Mouse (Mus musculus): Measurements from ENCODE around the gene Anapc5. TPM values are rescaled to one million over a fixed set of nuclear protein-coding genes. Genes with fewer than 3 reads are reported as not detected.

The Anapc5 gene
- polyA plus RNA-seq, 1 experiment from 2014 or later = 508 TPM

GRCm38 (mm10) chr5:122823976-122824375 is 2.8 kb upstream of the Anapc5 start:
- Histone ChIP-seq H3K4me3 (no peak overlapping the region), H3K9ac (no peak overlapping the region), H3K36me3 (peaks cover 3% of the 10 kb centered on the region; the same call in 1 of the 2 replicates), H3K4me2 (no peak overlapping the region), H3K27ac (replicated peaks) (no peak overlapping the region), H3K4me1 (replicated peaks) (peaks cover 13% of the 10 kb centered on the region), H3K27me3 (no peaks in the 10 kb centered on the region), H3K9me3 (no peaks in the 10 kb centered on the region)
- 76% methylated on average over 1 of the region's 1 CpGs for WGBS
- no peak for ATAC-seq (ENCODE audit: low FRiP score, low read depth)

- 91% methylated on average over 4 of the region's 4 CpGs for WGBS
- H3K36me3 ChIP-seq = peaks cover 18% of the 10 kb centered on the region
- no peaks in the 10 kb centered on the region for H3K9me3 ChIP-seq
- H3K9ac ChIP-seq = no peak overlapping the region
- H3K27ac ChIP-seq (replicated peaks) = no peak overlapping the region
- H3K4me2 ChIP-seq = no peak overlapping the region
- peaks cover 19% of the 10 kb centered on the region for H3K4me1 ChIP-seq (replicated peaks)
- H3K27me3 ChIP-seq = no peaks in the 10 kb centered on the region
- H3K4me3 ChIP-seq = no peak overlapping the region
- ATAC-seq (ENCODE audit: low FRiP score, low read depth) = no peak
Measured at GRCm38 (mm10) chr5:122822441-122822840, 1.3 kb upstream of the Anapc5 start.

GRCm38 (mm10) chr5:122821524-122821885 is 366 bp upstream of the Anapc5 start:
- H3K4me2 ChIP-seq = peak overlapping the region; percentile 67
- peak overlapping the region; percentile 98 for H3K4me3 ChIP-seq
- H3K9me3 ChIP-seq = no peaks in the 10 kb centered on the region
- under 1% methylated on average over 10 of the region's 10 CpGs for WGBS
- H3K27ac ChIP-seq (replicated peaks) = peak overlapping the region; percentile 98
- peaks cover 26% of the 10 kb centered on the region for H3K36me3 ChIP-seq
- H3K27me3 ChIP-seq = no peaks in the 10 kb centered on the region
- peak; percentile 73 for ATAC-seq (ENCODE audit: low FRiP score, low read depth)
- H3K9ac ChIP-seq = peak overlapping the region; percentile 43
- H3K4me1 ChIP-seq (replicated peaks) = peaks cover 19% of the 10 kb centered on the region

GRCm38 (mm10) chr5:122812699-122813098 is 8.4 kb downstream of the Anapc5 start:
- Histone ChIP-seq H3K9ac (no peak overlapping the region), H3K27me3 (no peaks in the 10 kb centered on the region), H3K4me2 (no peak overlapping the region), H3K36me3 (peaks cover 77% of the 10 kb centered on the region), H3K4me1 (replicated peaks) (no peaks in the 10 kb centered on the region), H3K9me3 (no peaks in the 10 kb centered on the region), H3K27ac (replicated peaks) (no peak overlapping the region), H3K4me3 (no peak overlapping the region)
- WGBS = 73% methylated on average over 3 of the region's 3 CpGs
- no peak for ATAC-seq (ENCODE audit: low FRiP score, low read depth)

DNA sequence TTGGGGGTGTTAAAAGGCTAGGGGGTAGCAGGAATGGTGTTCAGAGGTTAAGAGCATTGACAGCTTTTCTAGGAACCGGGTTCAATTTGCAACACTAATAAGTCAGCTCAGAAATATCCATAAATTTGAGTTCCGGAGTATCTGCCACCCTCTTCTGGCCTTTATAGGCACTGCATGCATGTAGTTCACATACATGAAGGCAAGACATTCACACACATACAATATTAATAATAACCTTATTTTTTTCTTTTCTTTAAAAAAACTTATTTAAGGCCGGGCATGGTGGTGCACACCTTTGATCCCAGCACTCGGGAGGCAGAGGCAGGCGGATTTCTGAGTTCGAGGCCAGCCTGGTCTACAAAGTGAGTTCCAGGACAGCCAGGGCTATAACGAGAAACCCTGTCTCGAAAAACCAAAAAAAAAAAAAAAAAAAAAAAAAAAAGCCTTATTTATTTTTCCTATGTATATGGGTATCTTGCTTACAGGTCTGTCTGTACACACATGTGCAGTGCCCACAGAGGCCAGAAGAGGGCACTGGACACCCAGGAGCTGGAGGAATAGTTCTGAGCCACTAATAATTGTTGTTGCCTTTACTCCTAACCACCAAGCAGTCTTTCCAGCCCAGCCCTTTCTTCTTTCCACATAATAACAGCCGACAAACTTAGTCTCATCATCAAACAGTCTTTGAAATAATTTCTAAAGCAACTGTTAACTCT is 9.6 kb downstream of the Anapc5 start:
- H3K27ac ChIP-seq (replicated peaks) = no peak overlapping the region
- H3K27me3 ChIP-seq = no peaks in the 10 kb centered on the region
- no peak; the same call in 1 of the 2 replicates for ATAC-seq (ENCODE audit: low FRiP score, low read depth)
- no peak overlapping the region for H3K4me2 ChIP-seq
- H3K4me3 ChIP-seq = no peak overlapping the region
- no peak overlapping the region for H3K9ac ChIP-seq
- peaks cover 78% of the 10 kb centered on the region for H3K36me3 ChIP-seq
- no peaks in the 10 kb centered on the region for H3K4me1 ChIP-seq (replicated peaks)
- no peaks in the 10 kb centered on the region for H3K9me3 ChIP-seq
- 96% methylated on average over 8 of the region's 9 CpGs for WGBS

GRCm38 (mm10) chr5:122805503-122805902 is 15.6 kb downstream of the Anapc5 start:
- WGBS = 61% methylated on average over 3 of the region's 3 CpGs
- Histone ChIP-seq H3K27ac (replicated peaks) (no peak overlapping the region), H3K27me3 (no peaks in the 10 kb centered on the region), H3K9me3 (no peaks in the 10 kb centered on the region), H3K4me1 (replicated peaks) (peaks cover 4% of the 10 kb centered on the region), H3K4me3 (no peak overlapping the region), H3K36me3 (peaks cover 90% of the 10 kb centered on the region), H3K9ac (no peak overlapping the region), H3K4me2 (no peak overlapping the region)
- ATAC-seq (ENCODE audit: low FRiP score, low read depth) = no peak

DNA sequence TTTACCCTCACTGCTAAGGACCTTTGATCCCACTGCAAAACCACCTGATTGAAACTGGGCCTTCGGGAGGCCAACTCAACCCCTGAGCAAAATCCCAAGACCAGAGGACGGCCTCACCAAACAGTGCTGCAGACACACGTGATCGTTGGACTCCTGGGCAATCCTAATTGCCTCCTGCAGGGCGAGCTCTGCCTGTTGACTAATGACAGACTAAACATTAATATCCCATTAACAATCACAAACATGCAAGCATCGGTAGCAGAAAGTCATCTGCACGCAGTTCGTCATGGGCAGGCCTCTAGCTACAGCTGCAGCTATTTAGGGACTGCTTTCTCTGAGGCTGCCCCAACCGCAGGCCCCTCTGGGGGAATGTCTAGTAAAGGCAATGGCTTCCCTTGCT is 18.4 kb downstream of the Anapc5 start:
- H3K27ac ChIP-seq (replicated peaks) = no peak overlapping the region
- H3K4me1 ChIP-seq (replicated peaks) = peaks cover 25% of the 10 kb centered on the region
- 55% methylated on average over 9 of the region's 9 CpGs for WGBS
- no peak overlapping the region for H3K9ac ChIP-seq
- no peaks in the 10 kb centered on the region for H3K27me3 ChIP-seq
- H3K4me2 ChIP-seq = no peak overlapping the region
- no peaks in the 10 kb centered on the region for H3K9me3 ChIP-seq
- H3K4me3 ChIP-seq = no peak overlapping the region
- peaks cover 94% of the 10 kb centered on the region for H3K36me3 ChIP-seq
- ATAC-seq (ENCODE audit: low FRiP score, low read depth) = no peak

- Histone ChIP-seq H3K4me2 (no peak overlapping the region), H3K4me3 (no peak overlapping the region), H3K4me1 (replicated peaks) (peaks cover 25% of the 10 kb centered on the region), H3K27ac (replicated peaks) (no peak overlapping the region), H3K36me3 (peaks cover 91% of the 10 kb centered on the region), H3K9ac (no peak overlapping the region), H3K9me3 (no peaks in the 10 kb centered on the region), H3K27me3 (no peaks in the 10 kb centered on the region)
- WGBS = 96% methylated on average over 8 of the region's 8 CpGs
- no peak for ATAC-seq (ENCODE audit: low FRiP score, low read depth)
Measured at GRCm38 (mm10) chr5:122801684-122802083, 19.5 kb downstream of the Anapc5 start.

GRCm38 (mm10) chr5:122800345-122801010 is 20.7 kb downstream of the Anapc5 start:
- ATAC-seq (ENCODE audit: low FRiP score, low read depth) = no peak; the same call in 1 of the 2 replicates
- WGBS = 66% methylated on average over 13 of the region's 13 CpGs
- peaks cover 25% of the 10 kb centered on the region for H3K4me1 ChIP-seq (replicated peaks)
- no peak overlapping the region for H3K4me2 ChIP-seq
- no peak overlapping the region for H3K4me3 ChIP-seq
- H3K9ac ChIP-seq = no peak overlapping the region
- H3K9me3 ChIP-seq = no peaks in the 10 kb centered on the region
- H3K36me3 ChIP-seq = peaks cover 88% of the 10 kb centered on the region
- H3K27me3 ChIP-seq = no peaks in the 10 kb centered on the region
- peak overlapping the region; percentile 70 for H3K27ac ChIP-seq (replicated peaks)

- peak; percentile 61 for ATAC-seq (ENCODE audit: low FRiP score, low read depth)
- Histone ChIP-seq H3K27ac (replicated peaks) (peak overlapping the region; percentile 70), H3K36me3 (peaks cover 85% of the 10 kb centered on the region), H3K4me3 (no peak overlapping the region), H3K4me1 (replicated peaks) (peaks cover 25% of the 10 kb centered on the region), H3K9me3 (no peaks in the 10 kb centered on the region), H3K4me2 (peak overlapping the region; percentile 5; the same call in 1 of the 2 replicates), H3K27me3 (no peaks in the 10 kb centered on the region), H3K9ac (no peak overlapping the region)
- 62% methylated on average over 17 of the region's 17 CpGs for WGBS
Measured at GRCm38 (mm10) chr5:122799379-122800344, 21.5 kb downstream of the Anapc5 start.

GRCm38 (mm10) chr5:122798557-122799378 is 22.4 kb downstream of the Anapc5 start:
- H3K36me3 ChIP-seq = peaks cover 82% of the 10 kb centered on the region
- peak; percentile 75 for ATAC-seq (ENCODE audit: low FRiP score, low read depth)
- H3K27me3 ChIP-seq = no peaks in the 10 kb centered on the region
- H3K9me3 ChIP-seq = no peaks in the 10 kb centered on the region
- peak overlapping the region; percentile 70 for H3K27ac ChIP-seq (replicated peaks)
- no peak overlapping the region for H3K9ac ChIP-seq
- H3K4me1 ChIP-seq (replicated peaks) = peaks cover 25% of the 10 kb centered on the region
- WGBS = 54% methylated on average over 17 of the region's 17 CpGs
- no peak overlapping the region for H3K4me3 ChIP-seq
- peak overlapping the region; percentile 5; the same call in 1 of the 2 replicates for H3K4me2 ChIP-seq

All from hindbrain, embryonic 15.5 days (tissue).